Mouse (Mus musculus) liver, adult 2 months (tissue): ENCODE data around the gene Rassf8. TPM values are rescaled to one million over a fixed set of nuclear protein-coding genes. Genes with fewer than 3 reads are reported as not detected.

Experiments
- DNase-seq: peaks from one replicate; pipeline ENCODE4 v3.0.0-alpha.2; 2011; ENCODE audit warnings: low read depth, low spot score; ENCODE audit errors: extremely low read depth
- H3K27ac ChIP-seq: fragments of 200-500 bp; replicated peaks from 2 replicates; pipeline ENCODE4 v1.5.1; 2012; ENCODE audit warnings: low read depth, mild to moderate bottlenecking, control low read depth, inconsistent platforms, low read length; ENCODE audit not compliant: insufficient read depth
- H3K27me3 ChIP-seq: fragments of 200-500 bp; 2 replicates; pipeline ENCODE4 v1.6.1; 2012; ENCODE audit warnings: mild to moderate bottlenecking, moderate library complexity, low read length, inconsistent platforms; ENCODE audit not compliant: control insufficient read depth, insufficient read depth
- H3K36me3 ChIP-seq: fragments of 200-500 bp; 2 replicates; pipeline ENCODE4 v1.6.1; 2012; ENCODE audit warnings: low read length, inconsistent platforms; ENCODE audit not compliant: control insufficient read depth, insufficient read depth
- H3K4me1 ChIP-seq: fragments of 200-500 bp; 2 replicates; pipeline ENCODE4 v1.6.1; 2011; ENCODE audit warnings: low read length; ENCODE audit not compliant: control insufficient read depth, insufficient read depth
- H3K4me3 ChIP-seq: fragments of 200-500 bp; 2 replicates; pipeline ENCODE4 v1.5.1; 2011; ENCODE audit warnings: low read depth, mild to moderate bottlenecking, control low read depth, low read length, moderate library complexity; ENCODE audit not compliant: insufficient read depth
- H3K79me2 ChIP-seq: fragments of 200-500 bp; 2 replicates; pipeline ENCODE4 v1.6.1; 2012; ENCODE audit warnings: inconsistent platforms, mild to moderate bottlenecking, low read length, moderate library complexity; ENCODE audit not compliant: control insufficient read depth, insufficient read depth
- H3K9ac ChIP-seq: fragments of 200-500 bp; 2 replicates; pipeline ENCODE4 v1.6.1; 2012; ENCODE audit warnings: low read depth, mild to moderate bottlenecking, control low read depth, inconsistent platforms, low read length
- CTCF ChIP-seq: fragments of 200-500 bp; IDR thresholded peaks from 2 replicates; pipeline ENCODE4 v1.5.1; 2011; ENCODE audit warnings: low read depth, low read length, control low read depth
- POLR2A ChIP-seq: fragments of 200-500 bp; IDR thresholded peaks from 2 replicates; pipeline ENCODE4 v1.6.1; 2011; ENCODE audit warnings: low read length, control low read depth; ENCODE audit not compliant: insufficient read depth; ENCODE audit errors: extremely low read depth
- WGBS: fragments of 180-500 bp; shearing (Covaris S2); methylation state at CpG from one replicate; pipeline ENCODE4 v1.1.7; 2018; 5-methylcytosine and 5-hydroxymethylcytosine counted together
- polyA plus RNA-seq: library from polyadenylated mRNA; depleted of rRNA; stranded (reverse); fragments of >200 nt; gene quantifications from 2 replicates; pipeline ENCODE4 v1.2.3, GENCODE M21; 2012
- total RNA-seq: library from RNA; depleted of rRNA; stranded (reverse); fragments of >200 nt; gene quantifications from 2 replicates; pipeline ENCODE4 v1.2.3, GENCODE M21; 2014

The Rassf8 gene
- total and polyA plus RNA-seq, 2 experiments: 19.5 to 30.0 TPM

DNA sequence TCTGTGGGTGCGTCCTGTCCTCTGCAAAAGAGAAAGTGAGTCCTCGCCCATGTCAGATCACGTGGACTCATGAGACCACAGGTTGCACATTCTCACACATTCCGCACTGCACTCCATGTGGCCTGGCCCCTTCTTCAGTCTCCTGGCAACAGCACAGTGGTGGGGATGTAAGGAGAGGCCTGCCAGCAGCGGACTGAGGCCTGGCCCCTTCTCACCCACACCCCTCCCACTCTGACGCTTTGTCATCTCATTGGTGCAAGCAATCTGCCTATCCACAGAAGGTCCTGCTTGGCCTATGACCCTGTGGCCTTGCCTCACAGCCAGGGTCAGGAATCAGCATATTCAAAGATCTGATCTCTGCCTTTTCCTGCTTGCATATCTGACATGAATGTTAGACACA, 76.6 kb downstream of the Rassf8 start:
- Histone ChIP-seq H3K9ac (peak overlapping the region; percentile 27), H3K36me3 (no peaks in the 10 kb centered on the region), H3K27me3 (no peaks in the 10 kb centered on the region), H3K79me2 (no peaks in the 10 kb centered on the region), H3K4me1 (peaks cover 7% of the 10 kb centered on the region; the same call in 1 of the 2 replicates), H3K27ac (peak overlapping the region; percentile 61), H3K4me3 (peak overlapping the region; percentile 8; the same call in 1 of the 2 replicates)
- WGBS: 25% methylated on average over 6 of the region's 6 CpGs
- DNase-seq: peak; percentile 95
- TF ChIP-seq POLR2A: peak; percentile 24; the same call in 1 of the 2 replicates
- TF ChIP-seq CTCF: no peak

GRCm38 (mm10) chr6:145823588-145824234, 77.2 kb downstream of the Rassf8 start:
- Histone ChIP-seq H3K27me3 (no peaks in the 10 kb centered on the region), H3K36me3 (no peaks in the 10 kb centered on the region), H3K9ac (peak overlapping the region; percentile 46), H3K79me2 (no peaks in the 10 kb centered on the region), H3K4me1 (peaks cover 11% of the 10 kb centered on the region; the same call in 1 of the 2 replicates), H3K4me3 (no peak overlapping the region), H3K27ac (peak overlapping the region; percentile 80)
- peak; percentile 79 for DNase-seq
- TF ChIP-seq CTCF (peak; percentile 55), POLR2A (no peak)
- WGBS: 21% methylated on average over 5 of the region's 5 CpGs

GRCm38 (mm10) chr6:145826305-145826704, 79.8 kb downstream of the Rassf8 start:
- Histone ChIP-seq H3K79me2 (no peaks in the 10 kb centered on the region), H3K4me3 (no peak overlapping the region), H3K4me1 (peaks cover 13% of the 10 kb centered on the region; the same call in 1 of the 2 replicates), H3K9ac (no peak overlapping the region), H3K36me3 (no peaks in the 10 kb centered on the region), H3K27me3 (no peaks in the 10 kb centered on the region), H3K27ac (no peak overlapping the region)
- WGBS: 91% methylated on average over 4 of the region's 4 CpGs
- no peak for DNase-seq
- no peak for TF ChIP-seq CTCF
- no peak for TF ChIP-seq POLR2A

- H3K36me3 ChIP-seq: no peaks in the 10 kb centered on the region
- DNase-seq: peak; percentile 94
- 23% methylated on average over 16 of the region's 16 CpGs for WGBS
- TF ChIP-seq POLR2A (no peak), CTCF (0 out of 2 replicates have a peak, but pooled peaks have one; percentile 6)
- no peaks in the 10 kb centered on the region for H3K27me3 ChIP-seq
- peaks cover 6% of the 10 kb centered on the region; the same call in 1 of the 2 replicates for H3K4me1 ChIP-seq
- H3K79me2 ChIP-seq: no peaks in the 10 kb centered on the region
- H3K9ac ChIP-seq: no peak overlapping the region
- peak overlapping the region; percentile 93 for H3K27ac ChIP-seq
- no peak overlapping the region for H3K4me3 ChIP-seq
Measured at GRCm38 (mm10) chr6:145829062-145829835, 82.7 kb downstream of the Rassf8 start.

GRCm38 (mm10) chr6:145830117-145830516, 83.6 kb downstream of the Rassf8 start:
- H3K79me2 ChIP-seq: no peaks in the 10 kb centered on the region
- no peaks in the 10 kb centered on the region for H3K36me3 ChIP-seq
- H3K27ac ChIP-seq: no peak overlapping the region
- H3K4me1 ChIP-seq: peaks cover 6% of the 10 kb centered on the region; the same call in 1 of the 2 replicates
- WGBS: 13% methylated on average over 8 of the region's 8 CpGs
- DNase-seq: peak; percentile 51
- H3K9ac ChIP-seq: 0 out of 2 replicates have a peak overlapping the region, but pooled peaks have one; percentile 26
- TF ChIP-seq POLR2A: no peak
- peak; percentile 93 for TF ChIP-seq CTCF
- H3K4me3 ChIP-seq: no peak overlapping the region
- H3K27me3 ChIP-seq: no peaks in the 10 kb centered on the region

- TF ChIP-seq CTCF: no peak
- TF ChIP-seq POLR2A: no peak
- no peaks in the 10 kb centered on the region for H3K27me3 ChIP-seq
- no peak overlapping the region for H3K4me3 ChIP-seq
- no peaks in the 10 kb centered on the region for H3K79me2 ChIP-seq
- H3K27ac ChIP-seq: no peak overlapping the region
- peaks cover 6% of the 10 kb centered on the region; the same call in 1 of the 2 replicates for H3K4me1 ChIP-seq
- DNase-seq: peak; percentile 65
- no peaks in the 10 kb centered on the region for H3K36me3 ChIP-seq
- H3K9ac ChIP-seq: no peak overlapping the region
- 46% methylated on average over 9 of the region's 9 CpGs for WGBS
Measured at GRCm38 (mm10) chr6:145830617-145831016, 84.1 kb downstream of the Rassf8 start.
